Mouse (Mus musculus) hindbrain, embryonic 14.5 days (tissue): Measurements from ENCODE around the gene Itgad. TPM values are rescaled to one million over a fixed set of nuclear protein-coding genes. Genes with fewer than 3 reads are reported as not detected.
"Not testable (repeated sequence)": the region's sequence is repeated elsewhere in the genome, so short reads cannot be mapped to it uniquely, and the experiment has no call there.

Source experiments
- ATAC-seq: fragments of 200-750 bp; cut with Nextera tagmentation; 2 replicates; pipeline ENCODE4 v1.8.0; 2017; ENCODE audit warnings: moderate number of reproducible peaks, mild to moderate bottlenecking, moderate TSS enrichment, moderate library complexity; ENCODE audit not compliant: low FRiP score
- DNase-seq: peaks from one replicate; pipeline ENCODE4 v3.0.0-alpha.2; 2015; ENCODE audit warnings: low spot score
- H3K27ac ChIP-seq: fragments of 300-500 bp; sonication (generic); 2 replicates; pipeline ENCODE4 v1.5.1; 2014; ENCODE audit warnings: mild to moderate bottlenecking, moderate library complexity
- H3K27me3 ChIP-seq: fragments of 300-500 bp; sonication (generic); 2 replicates; pipeline ENCODE4 v1.6.1; 2014; ENCODE audit warnings: mild to moderate bottlenecking, low read length, mixed read lengths; ENCODE audit not compliant: control insufficient read depth, insufficient read depth
- H3K36me3 ChIP-seq: fragments of 300-500 bp; sonication (generic); replicated peaks from 2 replicates; pipeline ENCODE4 v1.6.1; 2014; ENCODE audit not compliant: control insufficient read depth, insufficient read depth
- H3K4me1 ChIP-seq: fragments of 300-500 bp; sonication (generic); replicated peaks from 2 replicates; pipeline ENCODE4 v1.6.1; 2014; ENCODE audit warnings: antibody characterized with exemption, low read length, mixed read lengths; ENCODE audit not compliant: control insufficient read depth, insufficient read depth
- H3K4me2 ChIP-seq: fragments of 300-500 bp; sonication (generic); replicated peaks from 2 replicates; pipeline ENCODE4 v1.6.1; 2014; ENCODE audit warnings: mild to moderate bottlenecking, moderate library complexity
- H3K4me3 ChIP-seq: fragments of 300-500 bp; sonication (generic); replicated peaks from 2 replicates; pipeline ENCODE4 v1.5.1; 2014; ENCODE audit warnings: mild to moderate bottlenecking, low read length
- H3K9ac ChIP-seq: fragments of 300-500 bp; sonication (generic); 2 replicates; pipeline ENCODE4 v1.6.1; 2014
- H3K9me3 ChIP-seq: fragments of 300-500 bp; sonication (generic); 2 replicates; pipeline ENCODE4 v1.6.1; 2016; ENCODE audit warnings: low read length; ENCODE audit not compliant: control insufficient read depth
- WGBS: fragments of 180-500 bp; shearing (Covaris S2); extraction: QIAGEN DNeasy Blood & Tissue Kit; methylation state at CpG from one replicate; pipeline ENCODE4 v1.1.7; 2014; 5-methylcytosine and 5-hydroxymethylcytosine counted together
- polyA plus RNA-seq: library from polyadenylated mRNA; unstranded; fragments of >200 nt; fragmentation: Nextera tagmentation; extraction: Ambion mirVana; gene quantifications from 2 replicates; pipeline ENCODE4 v1.2.1, GENCODE M21; 2014

Gene Itgad
- polyA plus RNA-seq, 1 experiment from 2014 or later: not detected

DNA sequence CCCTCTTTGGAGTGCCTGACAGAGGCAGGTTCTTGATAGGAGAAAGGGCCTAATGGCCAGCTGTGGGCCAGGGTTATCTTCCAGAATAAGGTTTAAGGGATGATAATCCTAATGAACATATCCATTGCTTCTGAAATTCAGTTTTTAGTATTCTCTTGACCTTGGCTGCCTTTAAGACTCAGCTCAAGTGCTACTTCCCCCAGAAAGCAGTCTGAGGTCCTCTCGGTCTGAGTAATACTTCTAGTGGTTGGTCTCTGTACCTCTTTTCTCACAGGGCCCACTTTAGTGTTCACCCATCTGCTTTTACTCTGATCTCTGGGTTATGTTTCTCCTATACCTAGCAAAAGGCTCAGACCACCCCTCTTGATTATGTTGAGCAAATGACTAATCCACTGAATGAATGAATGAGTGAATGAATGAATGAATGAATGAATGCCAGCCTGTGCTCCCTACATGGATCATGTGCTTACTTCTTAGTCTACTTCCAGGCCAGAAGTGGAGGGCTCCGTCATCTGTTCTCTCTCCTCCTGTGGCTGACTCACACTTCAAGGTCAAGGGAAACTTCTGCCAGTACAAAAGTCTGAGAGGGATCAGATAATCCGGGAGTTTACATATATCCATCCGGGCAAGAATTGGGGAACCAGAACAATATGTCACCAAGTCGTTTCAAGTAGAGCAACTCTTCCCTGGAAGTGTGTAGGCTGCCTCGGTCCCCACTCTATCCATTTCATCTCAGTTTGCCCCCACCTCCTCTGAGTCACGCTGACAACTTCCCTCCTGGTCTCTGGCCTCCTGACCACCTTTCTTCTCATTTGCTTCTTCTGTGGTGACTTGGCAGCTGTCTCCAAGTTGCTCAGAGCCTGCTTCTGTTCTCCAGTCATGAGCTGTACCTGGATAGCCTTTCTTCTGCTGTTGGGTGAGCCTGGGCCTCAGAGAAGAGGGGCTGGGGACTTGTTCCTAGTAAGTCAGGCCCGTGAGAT, 25.1 kb upstream of the Itgad start, which contains the start of gene Itgax:
TSS of gene Itgax (plus strand) at position 807 of the 980 bp plus-strand sequence.
- Histone ChIP-seq H3K27ac (no peak within 1 kb of the TSS), H3K36me3 (no peaks in the 10 kb centered on the region), H3K9ac (no peak within 1 kb of the TSS), H3K9me3 (no peaks in the 10 kb centered on the region), H3K4me3 (no peak within 1 kb of the TSS), H3K27me3 (no peaks in the 10 kb centered on the region), H3K4me1 (no peaks in the 10 kb centered on the region), H3K4me2 (no peak within 1 kb of the TSS)
- 90% methylated on average over 8 of the region's 8 CpGs for WGBS
- DNase-seq (no peak), ATAC-seq (no peak)

DNA sequence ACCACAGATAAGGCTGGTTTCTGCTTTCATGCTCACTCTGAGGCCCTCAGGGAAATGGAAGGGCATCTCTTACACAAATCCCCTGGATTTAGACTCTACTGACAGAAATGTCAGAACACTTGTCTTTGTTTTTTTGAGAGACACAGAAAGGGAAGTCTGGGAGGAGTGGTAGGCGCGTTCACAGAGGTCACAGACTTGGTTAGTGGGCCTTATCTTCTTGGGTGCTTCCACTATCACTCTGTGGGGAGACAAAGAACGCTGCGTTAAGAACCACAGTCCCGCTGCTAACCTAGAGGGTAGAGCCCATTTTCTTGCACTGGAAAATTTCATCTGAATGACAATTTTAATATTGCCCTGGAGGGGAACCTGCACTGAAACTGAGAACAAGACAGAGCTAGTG, 22.0 kb upstream of the Itgad start:
- H3K4me3 ChIP-seq: no peak overlapping the region
- no peak for ATAC-seq
- WGBS: 92% methylated on average over 5 of the region's 5 CpGs
- no peaks in the 10 kb centered on the region for H3K36me3 ChIP-seq
- no peaks in the 10 kb centered on the region for H3K27me3 ChIP-seq
- no peak overlapping the region for H3K4me2 ChIP-seq
- no peak overlapping the region for H3K27ac ChIP-seq
- H3K4me1 ChIP-seq: no peaks in the 10 kb centered on the region
- no peak overlapping the region for H3K9ac ChIP-seq
- no peaks in the 10 kb centered on the region for H3K9me3 ChIP-seq
- no peak for DNase-seq

- ATAC-seq (no peak), DNase-seq (no peak)
- H3K36me3 ChIP-seq: no peaks in the 10 kb centered on the region
- 94% methylated on average over 2 of the region's 2 CpGs for WGBS
- H3K4me3 ChIP-seq: no peak overlapping the region
- H3K4me2 ChIP-seq: no peak overlapping the region
- H3K27ac ChIP-seq: no peak overlapping the region
- no peak overlapping the region for H3K9ac ChIP-seq
- no peaks in the 10 kb centered on the region for H3K4me1 ChIP-seq
- no peaks in the 10 kb centered on the region for H3K27me3 ChIP-seq
- H3K9me3 ChIP-seq: no peaks in the 10 kb centered on the region
Measured at GRCm38 (mm10) chr7:128133596-128133995, 20.6 kb upstream of the Itgad start.

DNA sequence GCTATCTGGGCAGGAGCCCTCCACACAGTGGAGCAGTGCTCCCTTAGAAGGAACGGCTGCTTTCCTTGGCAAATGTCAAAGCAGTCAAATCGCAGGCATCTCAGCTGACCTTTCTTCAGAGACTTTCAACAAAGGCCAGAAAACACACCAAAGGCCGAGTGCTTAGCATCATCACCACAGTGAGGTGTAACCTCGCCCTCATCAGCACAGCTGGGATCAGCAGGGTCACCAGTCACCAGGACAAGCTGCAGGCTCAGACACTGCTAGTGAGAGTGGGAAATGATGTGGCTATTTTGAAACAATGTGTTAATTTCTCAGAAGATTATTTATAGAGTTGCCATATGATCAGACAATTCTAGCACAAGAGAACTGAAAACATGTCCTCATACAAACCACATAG, 17.2 kb upstream of the Itgad start:
- WGBS: 59% methylated on average over 4 of the region's 4 CpGs
- H3K9ac ChIP-seq: no peak overlapping the region
- H3K4me1 ChIP-seq: no peaks in the 10 kb centered on the region
- no peak overlapping the region for H3K4me2 ChIP-seq
- ATAC-seq: no peak
- no peaks in the 10 kb centered on the region for H3K36me3 ChIP-seq
- no peak for DNase-seq
- H3K27ac ChIP-seq: no peak overlapping the region
- H3K9me3 ChIP-seq: no peaks in the 10 kb centered on the region
- H3K4me3 ChIP-seq: no peak overlapping the region
- H3K27me3 ChIP-seq: no peaks in the 10 kb centered on the region

- no peak overlapping the region for H3K4me2 ChIP-seq
- 95% methylated on average over 6 of the region's 6 CpGs for WGBS
- H3K4me3 ChIP-seq: no peak overlapping the region
- ATAC-seq (no peak), DNase-seq (no peak)
- no peak overlapping the region for H3K9ac ChIP-seq
- no peaks in the 10 kb centered on the region for H3K27me3 ChIP-seq
- H3K27ac ChIP-seq: no peak overlapping the region
- no peaks in the 10 kb centered on the region for H3K9me3 ChIP-seq
- no peaks in the 10 kb centered on the region for H3K36me3 ChIP-seq
- H3K4me1 ChIP-seq: no peaks in the 10 kb centered on the region
Measured at GRCm38 (mm10) chr7:128139611-128140010, 14.6 kb upstream of the Itgad start.

DNA sequence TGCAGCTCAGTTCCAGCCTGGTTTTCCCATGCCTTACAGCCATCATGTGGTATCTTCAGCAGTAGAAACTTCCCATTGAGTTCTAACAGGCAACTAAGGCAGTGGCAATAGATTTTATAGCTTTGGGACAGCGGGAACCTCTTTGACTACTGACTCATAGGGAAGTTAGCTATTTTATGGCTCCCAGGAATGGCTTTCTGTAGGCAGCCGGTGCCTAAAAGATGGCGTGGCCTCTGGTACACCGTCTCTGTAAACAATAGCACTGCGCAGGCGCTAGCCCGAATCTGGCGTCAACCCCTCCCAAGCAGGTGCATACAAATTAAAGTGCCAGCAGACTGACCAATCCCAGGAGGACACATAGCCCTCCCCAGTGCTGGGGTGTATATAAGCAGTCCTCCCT, 3.2 kb upstream of the Itgad start:
- Histone ChIP-seq H3K9ac (no peak overlapping the region), H3K36me3 (no peaks in the 10 kb centered on the region), H3K27ac (no peak overlapping the region), H3K4me3 (no peak overlapping the region), H3K27me3 (no peaks in the 10 kb centered on the region), H3K4me2 (no peak overlapping the region), H3K9me3 (no peaks in the 10 kb centered on the region), H3K4me1 (no peaks in the 10 kb centered on the region)
- ATAC-seq (no peak), DNase-seq (no peak)
- WGBS: 89% methylated on average over 8 of the region's 8 CpGs

DNA sequence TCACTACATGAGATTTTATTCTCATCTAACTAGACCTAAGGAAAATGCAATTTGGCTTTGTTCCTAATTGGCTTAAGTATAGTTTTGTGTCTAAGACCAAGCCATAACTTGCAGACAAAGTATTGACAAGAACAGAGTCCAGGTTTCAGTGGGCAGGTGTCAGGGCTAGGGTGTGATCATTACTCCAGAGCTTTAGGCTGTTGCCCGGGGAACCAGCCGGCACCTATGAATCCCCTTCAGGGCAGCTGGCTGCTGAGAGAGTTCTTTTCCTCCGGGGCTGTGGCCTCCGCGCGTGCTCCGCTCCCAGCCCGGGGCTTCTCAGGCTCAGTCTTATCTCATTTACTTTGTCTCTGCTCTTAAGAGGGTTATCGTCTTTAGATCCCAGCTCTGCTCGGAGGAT, 748 bp downstream of the Itgad start:
- H3K27me3 ChIP-seq: no peaks in the 10 kb centered on the region
- no peaks in the 10 kb centered on the region for H3K36me3 ChIP-seq
- WGBS: 67% methylated on average over 10 of the region's 10 CpGs
- no peak overlapping the region for H3K9ac ChIP-seq
- H3K27ac ChIP-seq: no peak overlapping the region
- no peak overlapping the region for H3K4me3 ChIP-seq
- H3K4me2 ChIP-seq: no peak overlapping the region
- DNase-seq (no peak), ATAC-seq (no peak)
- no peaks in the 10 kb centered on the region for H3K9me3 ChIP-seq
- H3K4me1 ChIP-seq: no peaks in the 10 kb centered on the region

- not testable (repeated sequence) for H3K4me1 ChIP-seq, H3K27ac ChIP-seq, H3K4me2 ChIP-seq, H3K9me3 ChIP-seq, ATAC-seq, H3K27me3 ChIP-seq, H3K4me3 ChIP-seq, DNase-seq, H3K36me3 ChIP-seq, H3K9ac ChIP-seq
- WGBS: 83% methylated on average over 8 of the region's 8 CpGs
Measured at GRCm38 (mm10) chr7:128158688-128159354, 4.6 kb downstream of the Itgad start.

GRCm38 (mm10) chr7:128164001-128164400, 9.8 kb downstream of the Itgad start:
- no peaks in the 10 kb centered on the region for H3K9me3 ChIP-seq
- no peak overlapping the region for H3K4me3 ChIP-seq
- H3K27me3 ChIP-seq: no peaks in the 10 kb centered on the region
- H3K27ac ChIP-seq: no peak overlapping the region
- no peaks in the 10 kb centered on the region for H3K4me1 ChIP-seq
- no peaks in the 10 kb centered on the region for H3K36me3 ChIP-seq
- H3K9ac ChIP-seq: no peak overlapping the region
- no peak for DNase-seq
- no peak overlapping the region for H3K4me2 ChIP-seq
- no peak for ATAC-seq
- WGBS: 96% methylated on average over 4 of the region's 4 CpGs
